Mouse (Mus musculus) erythroblast, embryonic 14.5 days (primary cell): ENCODE results near the gene Cers2. TPM values are rescaled to one million over a fixed set of nuclear protein-coding genes. Genes with fewer than 3 reads are reported as not detected.
A peak's percentile ranks its signal among the peaks of the same experiment; 100 is the strongest.

Source experiments
- H3K27me3 ChIP-seq: 2 replicates; pipeline ENCODE4 v1.6.1; 2012; ENCODE audit warnings: inconsistent platforms; ENCODE audit not compliant: control insufficient read depth
- H3K36me3 ChIP-seq: 2 replicates; pipeline ENCODE4 v1.6.1; 2012; ENCODE audit warnings: mild to moderate bottlenecking, inconsistent platforms; ENCODE audit not compliant: control insufficient read depth
- H3K4me1 ChIP-seq: 2 replicates; pipeline ENCODE4 v1.6.1; 2012; ENCODE audit warnings: inconsistent platforms; ENCODE audit not compliant: control insufficient read depth
- H3K4me3 ChIP-seq: replicated peaks from 2 replicates; pipeline ENCODE3; 2012; ENCODE audit warnings: moderate library complexity, mild to moderate bottlenecking, inconsistent platforms
- H3K9me3 ChIP-seq: 2 replicates; pipeline ENCODE4 v1.6.1; 2012; ENCODE audit warnings: low read length, inconsistent platforms, mixed read lengths; ENCODE audit not compliant: control insufficient read depth
- GATA1 ChIP-seq: IDR thresholded peaks from 2 replicates; pipeline ENCODE4 v1.6.1; 2012; ENCODE audit warnings: low read length, inconsistent platforms, mixed read lengths
- TAL1 ChIP-seq: IDR thresholded peaks from 3 replicates; pipeline ENCODE4 v1.6.1; 2012; ENCODE audit warnings: low read length, inconsistent platforms, mixed read lengths
- polyA plus RNA-seq: library from polyadenylated mRNA; stranded (reverse); fragments of >175 nt; gene quantifications from 2 replicates; pipeline ENCODE4 v1.2.3, GENCODE M21; 2012

The Cers2 gene
- polyA plus RNA-seq, 1 experiment: 9.3 TPM

DNA sequence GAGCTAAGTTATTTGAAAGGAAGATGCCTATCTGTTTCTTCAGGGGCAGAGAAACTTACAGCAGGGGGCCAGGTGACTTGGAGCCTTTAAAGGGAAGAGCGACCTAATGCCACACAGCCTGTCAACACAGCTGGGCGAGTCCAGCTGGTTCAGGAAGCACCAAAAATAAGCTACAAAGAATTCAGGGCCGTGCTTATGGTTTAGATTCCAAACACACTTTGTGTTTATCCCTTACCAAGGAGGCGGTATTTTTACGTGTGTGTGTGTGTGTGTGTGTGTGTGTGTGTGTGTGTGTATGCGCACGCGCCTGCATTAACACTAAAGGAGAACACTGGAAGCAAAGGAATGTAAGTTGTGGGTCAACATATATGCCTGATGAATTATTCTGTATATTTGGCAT, 33.8 kb upstream of the Cers2 start:
- TF ChIP-seq TAL1 (no peak), GATA1 (no peak)
- Histone ChIP-seq H3K4me3 (peak overlapping the region; percentile 93), H3K36me3 (peaks cover 14% of the 10 kb centered on the region), H3K9me3 (no peaks in the 10 kb centered on the region), H3K4me1 (peaks cover 78% of the 10 kb centered on the region), H3K27me3 (no peaks in the 10 kb centered on the region)

- no peaks in the 10 kb centered on the region for H3K27me3 ChIP-seq
These were observed 33.1 kb upstream of the Cers2 start, which contains the start of the genes Mindy1 and Prune1 for GRCm38 (mm10) chr3:95281216-95282126. Gene Mindy1 (plus strand): TSS chr3:95281345. Gene Prune1 (minus strand): TSS chr3:95282076.

DNA sequence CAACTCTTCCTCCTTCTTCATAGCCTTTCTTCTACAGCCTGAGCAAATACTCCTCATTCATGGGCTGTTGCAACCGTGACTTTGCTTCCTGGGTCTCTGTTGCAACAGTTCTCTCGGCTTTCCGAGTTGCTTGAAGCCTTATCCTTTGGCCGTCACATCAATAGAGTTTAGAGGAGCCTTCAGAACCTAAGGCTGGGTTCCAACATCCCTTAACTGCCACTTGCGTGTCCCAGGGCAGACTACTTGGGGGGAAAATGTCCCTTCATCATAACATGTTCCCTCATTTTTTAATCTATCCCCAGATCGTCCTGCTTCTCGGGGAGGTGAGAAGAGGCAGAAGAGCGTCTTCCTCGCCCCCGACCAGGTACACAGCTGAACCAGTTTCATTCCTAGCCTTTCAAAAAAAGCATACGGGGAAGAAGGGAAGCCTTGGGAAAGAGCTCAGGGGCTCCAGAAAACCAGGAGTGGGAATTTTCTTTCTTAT, 32.2 kb upstream of the Cers2 start:
- TF ChIP-seq GATA1 (0 out of 2 replicates have a peak, but pooled peaks have one; percentile 34), TAL1 (no peak)
- Histone ChIP-seq H3K27me3 (no peaks in the 10 kb centered on the region), H3K36me3 (peaks cover 25% of the 10 kb centered on the region), H3K4me3 (peak overlapping the region; percentile 93), H3K9me3 (no peaks in the 10 kb centered on the region), H3K4me1 (peaks cover 74% of the 10 kb centered on the region)

More at GRCm38 (mm10) chr3:95281216-95282126, 33.1 kb upstream of the Cers2 start, which contains the start of the genes Mindy1 and Prune1:
- Histone ChIP-seq H3K4me1 (peaks cover 81% of the 10 kb centered on the region), H3K36me3 (peaks cover 17% of the 10 kb centered on the region), H3K9me3 (no peaks in the 10 kb centered on the region), H3K4me3 (peak within 1 kb of the TSS; percentile 93)
- TF ChIP-seq TAL1: no peak
- TF ChIP-seq GATA1: no peak

GRCm38 (mm10) chr3:95282865-95283588, 31.6 kb upstream of the Cers2 start:
- no peak for TF ChIP-seq TAL1
- TF ChIP-seq GATA1: no peak
- Histone ChIP-seq H3K27me3 (no peaks in the 10 kb centered on the region), H3K9me3 (no peaks in the 10 kb centered on the region), H3K36me3 (peaks cover 31% of the 10 kb centered on the region), H3K4me1 (peaks cover 72% of the 10 kb centered on the region), H3K4me3 (peak overlapping the region; percentile 93)

DNA sequence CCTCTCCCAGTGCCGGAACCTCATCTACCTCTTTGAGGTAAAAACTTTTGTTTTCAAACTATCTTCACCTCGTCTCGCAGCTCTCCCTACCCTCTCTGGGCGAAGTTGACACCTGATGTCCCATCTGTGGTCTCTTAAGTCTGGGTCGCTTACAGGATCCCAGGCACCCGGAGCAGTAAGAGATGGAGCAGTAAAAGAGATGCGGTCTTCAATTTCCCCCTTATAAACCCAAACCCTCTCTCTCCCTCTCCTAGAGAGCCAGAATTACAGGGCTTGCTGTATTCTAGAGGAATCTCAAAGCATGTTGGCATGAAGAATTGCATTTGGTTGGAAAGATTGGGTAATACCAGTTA, 31.0 kb upstream of the Cers2 start:
- peaks cover 67% of the 10 kb centered on the region for H3K4me1 ChIP-seq
- no peaks in the 10 kb centered on the region for H3K9me3 ChIP-seq
- H3K27me3 ChIP-seq: no peaks in the 10 kb centered on the region
- H3K4me3 ChIP-seq: peak overlapping the region; percentile 93
- peaks cover 33% of the 10 kb centered on the region for H3K36me3 ChIP-seq
- TF ChIP-seq TAL1: no peak
- no peak for TF ChIP-seq GATA1

- H3K4me1 ChIP-seq: peaks cover 63% of the 10 kb centered on the region
These were observed 30.5 kb upstream of the Cers2 start for GRCm38 (mm10) chr3:95284062-95284461.

DNA sequence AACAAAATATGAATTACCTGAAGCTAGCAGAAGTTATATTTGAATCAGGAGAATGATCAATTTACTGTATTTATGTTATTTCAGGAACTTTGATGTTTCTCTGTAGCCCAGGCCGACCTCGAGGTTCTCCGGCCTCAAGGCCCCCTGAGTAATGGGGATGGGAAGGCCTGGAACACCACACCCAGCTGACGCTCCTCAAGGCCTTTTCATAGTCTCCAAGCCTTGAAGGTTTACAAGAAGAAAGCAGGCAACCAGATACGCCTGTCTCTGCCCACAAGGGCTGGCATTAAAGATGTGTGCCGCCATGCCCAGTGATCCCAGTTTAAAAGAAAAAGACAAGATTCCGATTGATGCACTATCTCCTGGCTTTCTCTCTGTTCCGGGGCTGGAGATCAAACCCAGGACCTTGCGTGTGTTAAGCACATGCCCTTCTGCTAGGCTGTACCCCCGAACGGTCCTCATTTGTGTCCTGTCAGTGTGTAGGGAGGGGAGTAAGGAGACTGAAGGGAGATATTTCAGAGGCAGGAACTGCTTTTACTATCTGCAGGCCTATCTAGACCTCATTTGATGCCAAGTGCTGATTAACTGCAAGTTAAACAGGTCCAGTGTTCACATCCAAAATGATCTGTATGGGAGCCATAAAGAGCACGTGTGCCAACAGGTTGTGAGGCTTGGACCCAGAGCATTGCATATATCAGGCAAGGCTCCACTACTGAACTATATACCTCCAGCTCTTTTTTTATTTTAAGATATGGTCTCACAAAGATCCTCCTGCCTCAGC, 29.9 kb upstream of the Cers2 start:
- Histone ChIP-seq H3K27me3 (no peaks in the 10 kb centered on the region), H3K4me1 (peaks cover 57% of the 10 kb centered on the region), H3K36me3 (peaks cover 37% of the 10 kb centered on the region), H3K4me3 (peak overlapping the region; percentile 93), H3K9me3 (no peaks in the 10 kb centered on the region)
- TF ChIP-seq GATA1: no peak
- no peak for TF ChIP-seq TAL1

More at GRCm38 (mm10) chr3:95284062-95284461, 30.5 kb upstream of the Cers2 start:
- peaks cover 35% of the 10 kb centered on the region for H3K36me3 ChIP-seq
- TF ChIP-seq GATA1: no peak
- TF ChIP-seq TAL1: no peak
- H3K9me3 ChIP-seq: no peaks in the 10 kb centered on the region
- no peaks in the 10 kb centered on the region for H3K27me3 ChIP-seq
- peak overlapping the region; percentile 93 for H3K4me3 ChIP-seq

DNA sequence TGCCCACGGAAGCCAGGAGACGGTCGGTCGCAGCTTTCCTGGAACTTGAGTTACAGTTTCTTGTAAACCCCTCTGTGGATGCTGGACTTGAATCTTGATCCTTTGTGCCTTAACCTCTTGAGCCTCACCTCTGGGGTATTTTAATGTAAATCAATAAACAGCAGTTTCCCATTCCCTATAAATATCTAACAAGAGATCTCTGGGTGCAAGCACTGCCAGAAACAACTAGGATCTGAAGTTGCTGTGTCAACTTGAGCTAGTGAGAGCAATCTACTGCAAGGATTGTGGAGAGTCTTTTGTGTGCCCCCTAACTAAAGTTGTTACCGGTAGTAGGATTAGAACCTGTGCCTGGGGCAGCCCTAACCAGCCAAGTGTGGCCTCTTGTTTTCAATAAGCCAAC, 29.2 kb upstream of the Cers2 start:
- H3K4me1 ChIP-seq: peaks cover 54% of the 10 kb centered on the region
- TF ChIP-seq TAL1 (no peak), GATA1 (no peak)
- H3K27me3 ChIP-seq: no peaks in the 10 kb centered on the region
- H3K36me3 ChIP-seq: peaks cover 44% of the 10 kb centered on the region
- no peak overlapping the region for H3K4me3 ChIP-seq
- no peaks in the 10 kb centered on the region for H3K9me3 ChIP-seq
